Mouse (Mus musculus) E14TG2a.4 (cell line): ENCODE measurements around the gene Hacd2.
A peak's percentile ranks its signal among the peaks of the same experiment; 100 is the strongest.

Experiments
- H3K27me3 ChIP-seq: 2 replicates; pipeline ENCODE4 v1.6.1; 2014; ENCODE audit warnings: low read length, control low read depth; ENCODE audit not compliant: insufficient read depth
- H3K36me3 ChIP-seq: 2 replicates; pipeline ENCODE4 v1.6.1; 2014; ENCODE audit warnings: low read length, control low read depth; ENCODE audit not compliant: insufficient read depth
- H3K4me1 ChIP-seq: replicated peaks from 2 replicates; pipeline ENCODE4 v1.6.1; 2014; ENCODE audit warnings: low read depth, low read length, control low read depth
- H3K4me3 ChIP-seq: replicated peaks from 2 replicates; pipeline ENCODE4 v1.5.1; 2014; ENCODE audit warnings: mild to moderate bottlenecking, low read length
- H3K9me3 ChIP-seq: 2 replicates; pipeline ENCODE4 v1.6.1; 2014; ENCODE audit warnings: low read length, control low read depth
- CTCF ChIP-seq: conservative IDR thresholded peaks from 2 replicates; pipeline ENCODE4 v1.5.1; 2014; ENCODE audit warnings: low read length
- NANOG ChIP-seq: IDR thresholded peaks from 2 replicates; pipeline ENCODE4 v1.6.1; 2014; ENCODE audit warnings: borderline replicate concordance, low read length, mixed read lengths
- POU5F1 ChIP-seq: IDR thresholded peaks from 2 replicates; pipeline ENCODE4 v1.6.1; 2014; ENCODE audit warnings: low read length, borderline replicate concordance

Gene Hacd2

GRCm38 (mm10) chr16:35022242-35023137 is at the start of gene Hacd2:
Gene Hacd2 (plus strand): TSS chr16:35022428.
- Histone ChIP-seq H3K4me3 (peak within 1 kb of the TSS; percentile 94), H3K36me3 (peaks cover 23% of the 10 kb centered on the region), H3K27me3 (no peaks in the 10 kb centered on the region), H3K4me1 (peaks cover 41% of the 10 kb centered on the region), H3K9me3 (no peaks in the 10 kb centered on the region)
- TF ChIP-seq POU5F1 = no peak
- no peak for TF ChIP-seq NANOG
- TF ChIP-seq CTCF = no peak

DNA sequence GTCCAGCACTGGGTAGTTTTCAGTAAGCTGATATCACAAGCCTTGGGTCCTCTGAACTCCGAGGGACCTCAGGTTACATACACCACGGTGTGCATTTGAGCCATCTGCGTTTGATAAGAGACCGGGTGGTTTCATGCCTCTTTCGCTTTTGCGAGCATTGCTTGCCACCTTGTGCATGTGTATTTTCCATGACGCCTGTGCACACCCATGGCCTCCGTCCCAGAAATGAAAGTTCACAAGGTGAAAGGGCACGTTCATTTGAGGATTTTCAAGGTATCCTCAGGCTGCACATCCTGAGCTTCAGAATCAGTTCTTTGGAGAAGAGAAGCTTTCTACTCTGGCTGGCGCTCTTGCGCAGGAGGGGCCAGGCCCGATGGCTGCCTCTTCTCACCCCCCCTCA is 49.8 kb upstream of the Hacd2 start:
- Histone ChIP-seq H3K4me1 (peaks cover 7% of the 10 kb centered on the region), H3K4me3 (no peak overlapping the region), H3K27me3 (peaks cover 20% of the 10 kb centered on the region; the same call in 1 of the 2 replicates), H3K9me3 (no peaks in the 10 kb centered on the region), H3K36me3 (no peaks in the 10 kb centered on the region)
- TF ChIP-seq CTCF (no peak), POU5F1 (no peak), NANOG (no peak)

DNA sequence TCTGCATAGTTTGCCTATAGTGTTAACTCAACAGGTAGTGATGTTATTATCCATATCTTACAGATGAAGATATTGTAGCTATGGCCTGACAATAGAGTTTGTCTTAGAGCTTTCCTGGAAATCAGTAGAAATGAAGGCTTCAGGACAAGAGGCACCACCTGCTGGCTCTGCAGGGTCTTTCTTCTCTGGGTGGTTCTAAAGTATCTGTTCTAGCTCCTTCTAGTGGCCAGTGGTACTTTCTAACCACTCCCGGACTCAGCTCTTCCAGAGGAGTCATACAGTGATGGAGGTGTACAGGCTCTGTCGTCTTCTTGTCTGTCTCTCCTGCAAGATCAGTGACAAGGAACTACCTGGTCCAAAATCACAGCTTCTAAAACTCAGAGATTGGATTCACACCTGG is 46.7 kb upstream of the Hacd2 start:
- Histone ChIP-seq H3K9me3 (no peaks in the 10 kb centered on the region), H3K4me1 (peaks cover 7% of the 10 kb centered on the region), H3K36me3 (no peaks in the 10 kb centered on the region), H3K4me3 (no peak overlapping the region), H3K27me3 (peaks cover 25% of the 10 kb centered on the region; the same call in 1 of the 2 replicates)
- TF ChIP-seq POU5F1 = no peak
- no peak for TF ChIP-seq NANOG

DNA sequence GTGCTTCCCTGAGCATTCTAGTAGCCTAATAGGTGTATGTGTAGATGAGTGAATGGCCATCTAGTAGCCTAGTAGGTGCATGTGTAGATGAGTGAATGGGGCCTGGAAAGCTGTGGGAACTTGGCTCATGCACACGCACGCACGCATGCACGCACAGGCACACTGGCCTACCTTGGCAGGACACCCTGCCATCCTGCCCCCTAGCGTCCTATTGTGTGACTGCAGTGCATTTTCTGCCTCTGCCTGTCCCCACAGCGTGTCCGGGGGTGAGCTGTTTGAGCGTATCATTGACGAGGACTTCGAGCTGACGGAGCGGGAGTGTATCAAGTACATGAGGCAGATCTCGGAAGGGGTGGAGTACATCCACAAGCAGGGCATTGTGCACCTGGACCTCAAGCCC is 45.6 kb upstream of the Hacd2 start:
- peaks cover 20% of the 10 kb centered on the region; the same call in 1 of the 2 replicates for H3K27me3 ChIP-seq
- no peaks in the 10 kb centered on the region for H3K9me3 ChIP-seq
- no peak overlapping the region for H3K4me3 ChIP-seq
- no peaks in the 10 kb centered on the region for H3K36me3 ChIP-seq
- peaks cover 7% of the 10 kb centered on the region for H3K4me1 ChIP-seq
- TF ChIP-seq POU5F1 (no peak), CTCF (peak; percentile 48)

GRCm38 (mm10) chr16:34978018-34978417 is 44.2 kb upstream of the Hacd2 start:
- no peaks in the 10 kb centered on the region for H3K36me3 ChIP-seq
- H3K4me1 ChIP-seq = no peaks in the 10 kb centered on the region
- H3K27me3 ChIP-seq = peaks cover 11% of the 10 kb centered on the region; the same call in 1 of the 2 replicates
- H3K4me3 ChIP-seq = no peak overlapping the region
- no peaks in the 10 kb centered on the region for H3K9me3 ChIP-seq
- TF ChIP-seq CTCF (no peak), NANOG (no peak), POU5F1 (no peak)

DNA sequence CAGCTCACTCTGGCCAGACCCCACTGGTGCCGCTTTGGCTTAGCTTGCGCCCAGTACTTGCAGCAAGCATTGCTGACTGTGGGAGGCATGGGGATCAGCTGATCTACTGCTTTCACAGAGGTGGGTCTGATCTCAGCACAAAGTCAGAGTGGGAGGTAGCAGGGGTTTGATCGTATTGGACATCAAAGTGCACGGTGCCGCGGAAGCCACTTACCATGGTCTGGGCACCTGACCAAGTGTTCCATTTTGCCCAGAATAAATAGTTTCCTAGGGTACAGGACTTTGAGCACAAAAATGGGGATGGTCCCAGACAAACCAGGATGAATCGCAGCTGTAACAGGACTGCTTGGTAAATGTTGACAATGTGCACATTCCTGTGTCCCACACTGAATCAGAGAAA is 41.2 kb upstream of the Hacd2 start:
- H3K4me1 ChIP-seq = no peaks in the 10 kb centered on the region; the same call in 1 of the 2 replicates
- H3K9me3 ChIP-seq = no peaks in the 10 kb centered on the region
- H3K36me3 ChIP-seq = no peaks in the 10 kb centered on the region
- TF ChIP-seq CTCF = no peak
- no peak for TF ChIP-seq POU5F1
- no peak for TF ChIP-seq NANOG
- H3K27me3 ChIP-seq = peaks cover 8% of the 10 kb centered on the region; the same call in 1 of the 2 replicates
- H3K4me3 ChIP-seq = no peak overlapping the region

GRCm38 (mm10) chr16:34984203-34985030 is 37.8 kb upstream of the Hacd2 start:
- TF ChIP-seq POU5F1 (no peak), CTCF (no peak), NANOG (no peak)
- Histone ChIP-seq H3K27me3 (peaks cover 5% of the 10 kb centered on the region; the same call in 1 of the 2 replicates), H3K4me1 (no peaks in the 10 kb centered on the region; the same call in 1 of the 2 replicates), H3K4me3 (no peak overlapping the region), H3K9me3 (no peaks in the 10 kb centered on the region), H3K36me3 (no peaks in the 10 kb centered on the region)

DNA sequence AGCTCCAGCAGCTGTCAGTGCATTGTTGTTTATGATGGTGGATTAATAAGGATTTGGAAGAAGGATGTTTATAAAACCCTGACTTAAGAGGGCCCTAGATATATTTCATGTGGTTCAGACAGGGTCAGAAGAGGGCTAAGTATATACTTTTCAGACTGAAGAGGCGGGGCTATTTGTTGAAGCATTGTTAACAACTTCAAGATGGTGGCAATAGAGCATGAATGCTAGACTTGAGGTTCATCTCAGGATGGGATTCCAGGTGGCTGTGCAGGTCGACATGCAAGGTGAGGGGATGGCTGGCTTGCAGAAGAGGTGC is 37.2 kb upstream of the Hacd2 start:
- Histone ChIP-seq H3K9me3 (no peaks in the 10 kb centered on the region), H3K4me3 (no peak overlapping the region), H3K27me3 (peaks cover 4% of the 10 kb centered on the region; the same call in 1 of the 2 replicates), H3K36me3 (no peaks in the 10 kb centered on the region), H3K4me1 (no peaks in the 10 kb centered on the region; the same call in 1 of the 2 replicates)
- TF ChIP-seq POU5F1 = no peak
- no peak for TF ChIP-seq CTCF
- no peak for TF ChIP-seq NANOG
